Mouse (Mus musculus): ENCODE results near the gene Ebpl. TPM values are rescaled to one million over a fixed set of nuclear protein-coding genes. Genes with fewer than 3 reads are reported as not detected.
A peak's percentile ranks its signal among the peaks of the same experiment; 100 is the strongest.

Ebpl gene
- polyA plus RNA-seq, 1 experiment from 2014 or later: 2.9 TPM

GRCm38 (mm10) chr14:61354251-61355235 lies 5.7 kb downstream of the Ebpl start:
- WGBS: 57% methylated on average over 10 of the region's 10 CpGs
- no peak for DNase-seq (ENCODE audit: low spot score)
- no peak for ATAC-seq
- H3K27ac ChIP-seq (ENCODE audit: low read length): no peak overlapping the region
- TF ChIP-seq EP300 (IDR thresholded peaks at IDR 0.05) (no peak), CTCF (IDR thresholded peaks at IDR 0.05) (no peak)
- no peaks in the 10 kb centered on the region for H3K4me1 ChIP-seq (ENCODE audit: insufficient read depth, low read depth, low read length)
- H3K4me2 ChIP-seq (replicated peaks; ENCODE audit: low read depth, low read length): no peak overlapping the region
- 0 out of 2 replicates have a peak, but pooled peaks cover 2% of the 10 kb centered on the region for H3K9me3 ChIP-seq (ENCODE audit: low read length)
- no peaks in the 10 kb centered on the region for H3K36me3 ChIP-seq (ENCODE audit: insufficient read depth, low read length)
- no peak overlapping the region for H3K4me3 ChIP-seq (ENCODE audit: low read depth, low read length)
- H3K9ac ChIP-seq (replicated peaks; ENCODE audit: low read depth): no peak overlapping the region
- no peaks in the 10 kb centered on the region for H3K27me3 ChIP-seq (replicated peaks; ENCODE audit: insufficient read depth, low read length)

GRCm38 (mm10) chr14:61350808-61351207 lies 9.4 kb downstream of the Ebpl start:
- Histone ChIP-seq H3K27ac (ENCODE audit: low read length) (no peak overlapping the region), H3K9me3 (ENCODE audit: low read length) (0 out of 2 replicates have a peak, but pooled peaks cover 2% of the 10 kb centered on the region), H3K4me1 (ENCODE audit: insufficient read depth, low read depth, low read length) (no peaks in the 10 kb centered on the region), H3K4me2 (replicated peaks; ENCODE audit: low read depth, low read length) (no peak overlapping the region), H3K4me3 (ENCODE audit: low read depth, low read length) (no peak overlapping the region), H3K27me3 (replicated peaks; ENCODE audit: insufficient read depth, low read length) (no peaks in the 10 kb centered on the region), H3K9ac (replicated peaks; ENCODE audit: low read depth) (no peak overlapping the region), H3K36me3 (ENCODE audit: insufficient read depth, low read length) (no peaks in the 10 kb centered on the region)
- no peak for DNase-seq (ENCODE audit: low spot score)
- WGBS: 58% methylated on average over 6 of the region's 6 CpGs
- ATAC-seq: no peak
- no peak for TF ChIP-seq CTCF (IDR thresholded peaks at IDR 0.05)
- no peak for TF ChIP-seq EP300 (IDR thresholded peaks at IDR 0.05)

- H3K27me3 ChIP-seq (replicated peaks; ENCODE audit: insufficient read depth, low read length): no peaks in the 10 kb centered on the region
- no peak overlapping the region for H3K9ac ChIP-seq (replicated peaks; ENCODE audit: low read depth)
- DNase-seq (ENCODE audit: low spot score) (no peak), ATAC-seq (no peak)
- no peak overlapping the region for H3K27ac ChIP-seq (ENCODE audit: low read length)
- no peaks in the 10 kb centered on the region for H3K36me3 ChIP-seq (ENCODE audit: insufficient read depth, low read length)
- WGBS: 78% methylated on average over 4 of the region's 4 CpGs
- TF ChIP-seq CTCF (IDR thresholded peaks at IDR 0.05) (no peak), EP300 (IDR thresholded peaks at IDR 0.05) (no peak)
- H3K4me3 ChIP-seq (ENCODE audit: low read depth, low read length): no peak overlapping the region
- H3K4me2 ChIP-seq (replicated peaks; ENCODE audit: low read depth, low read length): no peak overlapping the region
- 0 out of 2 replicates have a peak, but pooled peaks cover 2% of the 10 kb centered on the region for H3K9me3 ChIP-seq (ENCODE audit: low read length)
- H3K4me1 ChIP-seq (ENCODE audit: insufficient read depth, low read depth, low read length): no peaks in the 10 kb centered on the region
These were observed 10.4 kb downstream of the Ebpl start for GRCm38 (mm10) chr14:61349876-61350275.

GRCm38 (mm10) chr14:61346827-61347698 lies 13.2 kb downstream of the Ebpl start:
- no peak overlapping the region for H3K4me2 ChIP-seq (replicated peaks; ENCODE audit: low read depth, low read length)
- 84% methylated on average over 10 of the region's 10 CpGs for WGBS
- no peaks in the 10 kb centered on the region for H3K36me3 ChIP-seq (ENCODE audit: insufficient read depth, low read length)
- ATAC-seq: no peak
- no peak overlapping the region for H3K9ac ChIP-seq (replicated peaks; ENCODE audit: low read depth)
- H3K4me1 ChIP-seq (ENCODE audit: insufficient read depth, low read depth, low read length): no peaks in the 10 kb centered on the region
- H3K4me3 ChIP-seq (ENCODE audit: low read depth, low read length): no peak overlapping the region
- TF ChIP-seq EP300 (IDR thresholded peaks at IDR 0.05) (no peak), CTCF (IDR thresholded peaks at IDR 0.05) (peak; percentile 53)
- no peaks in the 10 kb centered on the region for H3K27me3 ChIP-seq (replicated peaks; ENCODE audit: insufficient read depth, low read length)
- no peak for DNase-seq (ENCODE audit: low spot score)
- no peak overlapping the region for H3K27ac ChIP-seq (ENCODE audit: low read length)
- H3K9me3 ChIP-seq (ENCODE audit: low read length): no peaks in the 10 kb centered on the region

- WGBS: 69% methylated on average over 5 of the region's 5 CpGs
- Histone ChIP-seq H3K9ac (replicated peaks; ENCODE audit: low read depth) (no peak overlapping the region), H3K27ac (ENCODE audit: low read length) (no peak overlapping the region), H3K4me1 (ENCODE audit: insufficient read depth, low read depth, low read length) (no peaks in the 10 kb centered on the region), H3K4me3 (ENCODE audit: low read depth, low read length) (no peak overlapping the region), H3K36me3 (ENCODE audit: insufficient read depth, low read length) (no peaks in the 10 kb centered on the region), H3K4me2 (replicated peaks; ENCODE audit: low read depth, low read length) (no peak overlapping the region), H3K27me3 (replicated peaks; ENCODE audit: insufficient read depth, low read length) (no peaks in the 10 kb centered on the region), H3K9me3 (ENCODE audit: low read length) (no peaks in the 10 kb centered on the region)
- TF ChIP-seq CTCF (IDR thresholded peaks at IDR 0.05) (no peak), EP300 (IDR thresholded peaks at IDR 0.05) (no peak)
- no peak for DNase-seq (ENCODE audit: low spot score)
- ATAC-seq: no peak
These were observed 15.6 kb downstream of the Ebpl start for GRCm38 (mm10) chr14:61344590-61344989.

- H3K4me2 ChIP-seq (replicated peaks; ENCODE audit: low read depth, low read length): no peak overlapping the region
- ATAC-seq (no peak), DNase-seq (ENCODE audit: low spot score) (no peak)
- no peak overlapping the region for H3K27ac ChIP-seq (ENCODE audit: low read length)
- 84% methylated on average over 4 of the region's 4 CpGs for whole genome bisulfite sequencing
- no peaks in the 10 kb centered on the region for H3K27me3 ChIP-seq (replicated peaks; ENCODE audit: insufficient read depth, low read length)
- TF ChIP-seq EP300 (IDR thresholded peaks at IDR 0.05) (no peak), CTCF (IDR thresholded peaks at IDR 0.05) (no peak)
- H3K36me3 ChIP-seq (ENCODE audit: insufficient read depth, low read length): no peaks in the 10 kb centered on the region
- H3K9me3 ChIP-seq (ENCODE audit: low read length): no peaks in the 10 kb centered on the region
- no peaks in the 10 kb centered on the region for H3K4me1 ChIP-seq (ENCODE audit: insufficient read depth, low read depth, low read length)
- no peak overlapping the region for H3K4me3 ChIP-seq (ENCODE audit: low read depth, low read length)
- H3K9ac ChIP-seq (replicated peaks; ENCODE audit: low read depth): no peak overlapping the region
These were observed 20.9 kb downstream of the Ebpl start for GRCm38 (mm10) chr14:61339381-61339780.

Data from lung, postnatal 0 days (tissue).